14 mouse cellular contexts compared by ENCODE assay signal in the genomic region with DNA sequence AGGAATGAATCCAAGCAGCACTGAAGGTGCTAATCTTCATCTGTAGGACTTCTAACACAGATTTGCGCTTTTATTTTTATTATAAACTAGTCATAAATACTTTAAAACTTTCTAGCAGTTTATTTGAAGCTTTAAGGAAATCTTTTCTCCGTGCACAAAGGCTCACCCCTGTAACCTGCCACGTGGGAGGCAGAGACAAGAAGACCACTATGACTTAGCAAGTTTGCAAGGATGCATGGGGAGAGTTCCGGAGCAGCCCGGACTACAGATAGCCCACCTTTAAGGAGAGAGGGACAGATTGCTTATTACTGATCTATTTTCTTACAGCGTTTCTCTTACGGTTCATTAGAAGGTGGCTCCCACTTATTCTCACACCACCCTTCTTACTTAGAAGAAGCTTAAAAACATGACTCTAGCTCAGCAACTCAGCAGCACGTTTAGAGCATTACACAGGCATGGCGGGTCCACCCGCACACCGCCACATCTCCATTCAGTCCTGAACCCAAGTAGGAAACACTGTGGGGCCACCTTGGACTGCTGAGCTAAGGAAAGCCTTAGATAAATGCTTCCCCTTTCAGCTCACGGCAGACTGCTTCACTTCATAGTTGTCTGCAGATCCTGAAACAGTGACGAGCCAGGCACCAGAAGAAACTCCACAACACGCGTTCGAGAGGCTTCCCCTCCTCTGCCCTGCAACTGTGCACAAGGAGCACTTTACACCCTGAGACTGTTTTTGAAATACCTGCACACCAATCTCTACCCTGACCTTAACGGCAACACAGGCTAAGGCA. TPM values are rescaled to one million over a fixed set of nuclear protein-coding genes. Genes with fewer than 3 reads are reported as not detected.
DNase-seq lines count a peak whose midpoint lies in the region; ATAC-seq lines count a peak whose summit lies in the region.
"Had no signal": no experiment of that assay in that cellular context is flagged by ENCODE, and none has a peak within 500 bp of the region (broad histone marks: within the 10 kb centered on the region; RNA-seq: fewer than 3 reads in every experiment).

No protein-coding gene starts in this region.

- H3K36me3 ChIP-seq in erythroblast, embryonic 14.5 days (ENCODE audit: control insufficient read depth): no peaks in the 10 kb centered on the region
- H3K36me3 ChIP-seq in intestine, embryonic 15.5 days: no peaks in the 10 kb centered on the region
- H3K36me3 ChIP-seq: embryonic facial prominence, embryonic 13.5 days had no signal

- no peaks in the 10 kb centered on the region for H3K9me3 ChIP-seq in erythroblast, embryonic 14.5 days (ENCODE audit: control insufficient read depth, low read length)
- no peaks in the 10 kb centered on the region for H3K9me3 ChIP-seq in intestine, embryonic 15.5 days
- H3K9me3 ChIP-seq: embryonic facial prominence, embryonic 13.5 days had no signal

- H3K9ac ChIP-seq in intestine, embryonic 15.5 days: no peak overlapping the region
- H3K9ac ChIP-seq: embryonic facial prominence, embryonic 13.5 days had no signal

- peaks cover 28% of the 10 kb centered on the region for H3K4me1 ChIP-seq in erythroblast, embryonic 14.5 days (ENCODE audit: control insufficient read depth)
- no peaks in the 10 kb centered on the region for H3K4me1 ChIP-seq in intestine, embryonic 15.5 days (replicated peaks)

- H3K27me3 ChIP-seq in erythroblast, embryonic 14.5 days (ENCODE audit: control insufficient read depth): no peaks in the 10 kb centered on the region
- no peaks in the 10 kb centered on the region for H3K27me3 ChIP-seq in intestine, embryonic 15.5 days (replicated peaks)
- H3K27me3 ChIP-seq: embryonic facial prominence, embryonic 13.5 days; Patski had no signal

- no peak overlapping the region for H3K27ac ChIP-seq in intestine, embryonic 15.5 days
- H3K27ac ChIP-seq: embryonic facial prominence, embryonic 13.5 days; heart, adult 2 months had no signal

- H3K4me2 ChIP-seq in intestine, embryonic 15.5 days (replicated peaks): no peak overlapping the region
- H3K4me2 ChIP-seq: embryonic facial prominence, embryonic 13.5 days had no signal

- peak overlapping the region; percentile 22 for H3K4me3 ChIP-seq in erythroblast, embryonic 14.5 days (replicated peaks)
- H3K4me3 ChIP-seq in intestine, embryonic 15.5 days (replicated peaks): no peak overlapping the region
- H3K4me3 ChIP-seq: embryonic facial prominence, embryonic 13.5 days; heart, adult 2 months had no signal

- WGBS in intestine, embryonic 15.5 days: 75% methylated on average over 17 of the region's 17 CpGs

- peak; percentile 75 for ATAC-seq in megakaryocyte, adult 5-6 weeks (ENCODE audit: poor library complexity, severe bottlenecking)
- ATAC-seq in intestine, embryonic 15.5 days: no peak
- ATAC-seq: hindbrain, embryonic 16.5 days; Patski had no signal

- DNase-seq in 416B (ENCODE audit: low read depth): peak; percentile 15
- DNase-seq in CD4-positive, CD25-positive, alpha-beta regulatory T cell, adult 2 months (ENCODE audit: low read depth, low spot score): peak; percentile 13
- no peak for DNase-seq in gastrocnemius, postnatal 4 days (ENCODE audit: low spot score in 2 of 2)
- DNase-seq in adrenal gland, adult 8-10 months: no peak
- DNase-seq: cerebellum, postnatal 10 days; heart, adult 2 months; kidney, postnatal 25 days; spleen, adult 18-20 months had no signal

RNA-seq across cellular contexts. Expression of a gene that starts 54.0 kb away (rescaled TPM):
- not detected in 2 replicates for polyA plus RNA-seq in erythroblast, embryonic 14.5 days (2012)
- 10.0 and 11.4 TPM in 2 replicates for total RNA-seq in megakaryocyte, adult 5-6 weeks (2015)
- 7.5 TPM in 2 replicates for total RNA-seq in megakaryocyte, adult 5-6 weeks (2017)
- polyA plus RNA-seq in intestine, embryonic 15.5 days (2015; fragmentation: Nextera tagmentation; extraction: Ambion mirVana): 14.6 and 14.9 TPM in 2 replicates
- total RNA-seq in gastrocnemius, postnatal 4 days (2021): 10 to 100 TPM; 12.0 to 13.8 TPM
- total RNA-seq in adrenal gland, adult 8-10 months (2022): 10 to 100 TPM; 13.3 to 23.6 (median 21.1) TPM

Comparison
In these comparisons a context has a peak if more than half of its experiments do, and no peak if none do; other contexts are left out.
1. DNase-seq: peak in 416B (single experiment) and CD4-positive, CD25-positive, alpha-beta regulatory T cell, adult 2 months (single experiment); none in gastrocnemius, postnatal 4 days (0 of 2) and adrenal gland, adult 8-10 months (single experiment).